Mouse (Mus musculus): ENCODE data around the gene Rptor.

Gene Rptor

DNA sequence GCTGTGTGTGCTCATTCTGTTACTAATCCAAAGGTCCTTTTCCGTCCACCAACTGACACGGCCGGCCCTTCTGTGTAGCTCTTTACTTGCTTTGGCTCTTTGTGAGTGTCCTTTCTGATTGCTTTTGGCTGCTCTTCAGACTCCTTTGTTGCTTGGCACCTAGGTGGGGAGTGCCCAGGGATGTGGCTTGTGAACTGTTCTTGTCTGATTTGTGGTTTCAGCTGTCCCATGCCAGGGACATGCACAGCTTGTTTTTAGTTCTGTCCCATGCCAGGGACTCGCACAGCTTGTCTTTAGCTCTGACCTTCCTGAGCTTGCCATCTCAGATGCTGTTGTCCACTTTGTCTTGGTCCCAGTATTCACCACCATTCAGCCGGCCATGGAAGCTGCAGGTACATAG lies 4.8 kb downstream of the Rptor start:
- no peak for DNase-seq (ENCODE audit: low read depth)

DNA sequence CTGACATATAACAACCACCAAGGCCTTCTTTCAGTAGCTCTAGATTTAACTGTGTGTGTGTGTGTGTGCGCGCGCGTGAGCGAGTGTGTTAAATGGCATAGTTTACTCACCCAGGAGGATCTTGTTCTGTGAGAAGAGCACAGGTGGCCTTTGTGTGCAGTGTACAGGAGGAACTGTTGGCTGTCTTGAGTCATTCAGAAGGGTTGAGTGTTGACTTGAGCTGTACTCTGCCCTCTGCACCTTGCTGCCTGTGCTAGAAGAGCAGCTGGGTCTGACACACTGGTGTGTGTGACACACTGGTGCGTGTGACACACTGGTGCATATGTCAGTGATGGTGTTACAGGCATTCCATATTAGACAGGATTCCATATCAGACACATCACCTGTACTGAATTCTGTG lies 8.8 kb downstream of the Rptor start:
- no peak for DNase-seq (ENCODE audit: low read depth)

DNA sequence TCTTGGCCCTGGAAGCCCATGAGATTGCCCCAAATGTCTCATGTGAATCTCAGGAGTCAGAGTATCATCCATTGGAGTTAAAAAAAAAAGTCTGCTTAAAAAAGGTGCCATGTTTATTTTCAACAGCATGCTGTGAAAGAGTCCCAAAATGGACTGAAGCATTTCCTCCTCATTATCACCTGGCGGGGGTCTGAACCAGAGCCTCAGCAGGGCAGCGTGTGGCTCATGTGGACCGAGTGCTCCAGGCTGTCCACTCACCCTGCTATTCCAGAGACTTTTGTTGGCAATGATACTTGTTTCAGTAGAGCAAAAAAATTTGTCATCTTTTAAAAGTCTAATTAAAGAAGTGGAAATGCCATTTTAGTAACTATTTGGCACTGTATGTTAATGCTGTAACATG lies 9.5 kb downstream of the Rptor start:
- DNase-seq (ENCODE audit: low read depth), result no peak

DNA sequence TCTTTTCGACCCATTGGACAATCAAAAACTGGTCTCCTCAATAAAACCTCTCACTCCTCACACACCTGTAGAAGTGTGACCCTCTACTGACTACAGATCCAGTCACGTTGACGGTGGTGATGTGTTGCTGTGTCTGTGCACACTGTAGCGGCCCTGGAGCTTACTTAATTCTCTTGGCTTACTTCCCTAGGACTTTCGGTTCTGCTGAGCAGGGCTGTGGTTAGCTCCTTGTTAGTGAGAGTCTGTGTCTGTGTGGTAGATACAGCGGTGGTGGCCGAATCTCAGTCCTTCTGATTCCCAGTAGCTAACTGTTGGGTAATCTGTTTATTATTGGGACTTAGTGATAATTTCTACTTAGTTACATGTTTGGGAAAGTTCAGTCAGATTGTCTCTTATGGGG lies 12.4 kb downstream of the Rptor start:
- no peak for DNase-seq (ENCODE audit: low read depth)

DNA sequence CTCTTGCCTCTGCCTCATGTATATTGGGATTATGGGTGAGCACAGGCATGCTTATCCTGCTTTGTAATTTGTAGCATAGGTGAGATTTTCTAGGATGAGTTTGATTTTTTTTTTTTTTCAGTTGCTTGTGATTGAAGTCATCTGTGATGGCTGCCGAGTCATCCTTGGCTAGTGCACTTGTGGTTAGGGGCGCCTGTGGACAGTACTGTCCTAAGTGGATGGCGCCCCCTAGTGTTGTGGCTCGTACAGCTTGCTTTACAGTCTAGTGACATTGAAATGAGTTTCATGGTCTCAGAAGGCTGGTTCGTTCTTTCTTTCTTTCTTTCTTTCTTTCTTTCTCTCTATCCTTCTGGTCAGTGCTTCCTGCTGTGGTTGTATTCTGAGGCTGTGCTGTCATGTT lies 16.1 kb downstream of the Rptor start:
- DNase-seq (ENCODE audit: low read depth), result no peak

DNA sequence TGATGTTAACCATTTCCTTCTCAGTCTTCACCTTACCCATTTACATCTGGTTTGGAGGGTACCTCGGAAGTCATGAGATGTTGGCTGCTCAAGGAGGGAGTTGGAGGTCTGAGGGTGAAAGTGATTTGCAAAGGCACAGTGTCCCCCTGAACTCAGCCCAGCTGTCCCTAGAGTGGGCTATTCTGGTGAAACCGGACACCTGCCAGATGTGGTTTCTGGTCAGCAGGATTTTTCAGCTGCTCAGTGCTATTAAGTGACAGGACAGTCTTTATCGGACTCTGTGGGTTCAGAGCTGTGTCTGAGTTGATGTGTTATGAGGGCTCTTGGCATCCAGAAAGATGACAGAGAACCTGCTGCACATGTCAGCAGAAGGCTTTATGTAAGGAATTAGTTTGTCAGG lies 18.6 kb downstream of the Rptor start:
- DNase-seq (ENCODE audit: low read depth), result no peak

DNA sequence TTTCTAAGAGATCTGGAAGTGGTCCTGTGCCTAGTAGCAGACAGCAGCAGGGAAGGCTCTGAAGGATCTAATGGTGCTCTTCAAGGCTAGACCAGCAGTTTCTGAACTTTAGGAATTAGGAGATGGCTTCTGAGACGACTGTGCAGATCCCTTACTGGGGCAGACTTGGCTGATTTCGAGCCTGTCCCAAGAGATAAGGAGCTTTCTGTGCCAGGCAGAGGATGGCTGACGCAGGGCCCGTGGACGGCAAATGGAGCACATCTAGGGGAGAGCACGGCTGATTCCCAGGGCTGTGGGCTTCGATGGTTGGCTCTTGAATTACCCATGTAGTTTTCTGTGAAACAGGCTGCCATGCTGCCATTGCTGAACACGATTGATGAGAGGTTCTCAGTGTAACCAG lies 21.1 kb downstream of the Rptor start:
- DNase-seq (ENCODE audit: low read depth), result no peak

DNA sequence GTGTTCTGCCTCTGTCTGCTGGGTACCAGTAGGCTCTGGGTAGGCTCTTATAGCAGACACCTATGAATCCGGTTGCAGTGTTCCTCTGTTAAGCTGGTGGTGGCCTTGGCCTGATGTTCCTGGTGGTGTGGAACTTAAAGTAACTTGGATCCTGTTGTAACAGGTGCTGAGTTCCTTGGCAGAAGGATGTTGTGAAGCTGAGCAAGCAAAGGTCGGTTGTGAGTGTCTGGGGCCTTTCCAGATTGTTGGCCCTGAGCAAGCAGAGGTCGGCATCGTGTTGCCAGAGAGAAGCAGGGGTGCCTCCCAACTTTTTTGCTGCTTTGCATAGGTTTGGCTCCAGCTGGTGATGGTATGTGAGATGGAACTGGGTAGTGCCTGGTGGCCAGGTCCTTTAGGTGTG lies 21.7 kb downstream of the Rptor start:
- DNase-seq (ENCODE audit: low read depth), result no peak

DNA sequence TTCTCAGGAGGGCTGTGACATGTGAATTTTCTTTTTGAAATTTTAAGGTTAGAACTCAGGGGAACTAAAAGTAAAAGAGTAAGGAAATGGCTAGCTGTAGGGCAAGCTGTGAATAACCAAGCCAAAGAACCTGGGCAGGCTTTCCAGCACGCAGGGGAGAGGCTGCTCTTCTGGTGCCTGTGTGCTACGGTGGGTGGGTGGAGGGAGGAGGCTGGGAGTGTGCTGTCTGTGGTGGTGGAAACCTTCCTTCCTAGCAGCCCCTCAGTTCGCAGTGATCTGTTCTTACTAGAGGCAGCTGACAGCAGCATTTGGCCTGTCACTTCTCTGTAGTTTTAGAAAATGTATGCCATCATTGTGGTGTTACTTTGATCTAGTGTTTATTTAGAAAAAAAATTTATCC lies 22.2 kb downstream of the Rptor start:
- DNase-seq (ENCODE audit: low read depth), result no peak

DNA sequence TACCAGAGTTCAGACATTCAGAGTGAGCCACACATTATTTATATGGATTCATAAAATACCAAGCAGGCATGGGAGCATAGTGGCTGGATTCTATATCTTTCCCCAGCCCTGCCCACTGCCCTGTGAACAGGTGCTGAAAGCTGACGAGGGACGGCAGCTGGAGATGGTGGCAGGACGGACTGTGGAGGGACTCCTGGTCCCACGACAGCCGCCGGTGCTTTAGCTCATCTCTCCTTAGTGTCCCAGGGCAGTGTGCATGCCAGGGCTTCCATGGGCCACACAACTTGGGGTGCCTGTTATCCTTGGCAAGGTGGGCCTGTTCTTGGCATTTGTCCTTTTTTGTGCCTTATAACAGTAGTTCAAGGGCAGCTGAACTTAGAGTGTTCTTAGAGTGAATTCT lies 22.8 kb downstream of the Rptor start:
- no peak for DNase-seq (ENCODE audit: low read depth)

DNA sequence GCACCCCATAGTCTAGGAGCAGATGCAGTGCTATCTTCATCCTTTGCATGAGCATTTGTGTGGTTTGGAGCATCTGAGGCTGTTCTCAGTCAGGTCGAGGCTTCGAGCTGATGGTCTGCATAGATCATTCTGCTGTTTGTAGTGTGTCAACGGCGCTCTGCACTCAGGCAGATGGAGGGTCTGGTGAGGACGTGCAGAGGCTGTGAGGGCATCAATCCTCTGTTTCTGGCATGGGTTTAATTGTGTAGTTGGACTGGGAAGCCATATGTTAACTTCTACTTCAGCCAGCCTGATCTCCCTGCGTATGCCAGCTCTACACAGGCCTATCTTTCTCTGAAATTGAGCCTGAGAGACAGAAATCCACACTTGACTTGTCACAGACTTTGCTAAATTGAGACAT lies 23.2 kb downstream of the Rptor start:
- no peak for DNase-seq (ENCODE audit: low read depth)

DNA sequence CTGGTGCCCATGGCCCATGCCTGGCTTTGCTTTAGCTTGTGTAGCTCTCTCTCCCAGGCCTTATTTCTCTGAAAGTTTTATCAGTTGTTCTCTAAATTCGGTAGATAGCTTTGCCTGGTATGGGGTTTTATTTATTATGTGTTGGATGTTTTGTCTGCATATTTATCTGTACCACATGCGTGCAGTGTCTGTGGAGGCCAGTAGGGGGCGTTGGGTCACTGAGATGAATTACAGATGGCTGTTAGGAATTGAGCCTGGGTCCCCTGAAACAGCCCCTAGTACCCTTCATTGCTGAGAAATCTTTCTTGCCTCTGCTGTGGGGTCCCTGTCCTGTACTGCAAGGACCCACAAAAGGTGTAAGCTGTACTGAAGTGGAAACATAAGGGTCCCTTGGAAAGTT lies 24.5 kb downstream of the Rptor start:
- no peak for DNase-seq (ENCODE audit: low read depth)

DNA sequence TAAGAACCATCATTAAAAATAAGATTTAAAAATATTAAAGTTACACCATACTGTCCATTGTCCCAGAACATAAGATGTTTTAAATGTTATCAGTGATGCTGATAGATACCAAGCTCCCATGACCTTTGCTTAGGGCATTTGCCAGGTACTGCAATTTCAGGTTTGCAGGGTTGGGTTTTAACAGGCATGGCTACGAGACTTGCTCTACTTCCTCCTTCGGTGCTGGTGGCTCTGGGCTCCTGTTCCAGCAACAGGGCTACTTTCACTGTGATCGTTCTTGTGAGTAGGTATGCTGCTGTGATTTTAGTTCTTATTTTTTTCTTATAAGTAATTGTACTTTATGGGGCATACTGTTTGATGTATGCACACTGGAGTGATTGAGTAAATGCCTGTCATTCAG lies 26.4 kb downstream of the Rptor start:
- DNase-seq (ENCODE audit: low read depth), result no peak

DNA sequence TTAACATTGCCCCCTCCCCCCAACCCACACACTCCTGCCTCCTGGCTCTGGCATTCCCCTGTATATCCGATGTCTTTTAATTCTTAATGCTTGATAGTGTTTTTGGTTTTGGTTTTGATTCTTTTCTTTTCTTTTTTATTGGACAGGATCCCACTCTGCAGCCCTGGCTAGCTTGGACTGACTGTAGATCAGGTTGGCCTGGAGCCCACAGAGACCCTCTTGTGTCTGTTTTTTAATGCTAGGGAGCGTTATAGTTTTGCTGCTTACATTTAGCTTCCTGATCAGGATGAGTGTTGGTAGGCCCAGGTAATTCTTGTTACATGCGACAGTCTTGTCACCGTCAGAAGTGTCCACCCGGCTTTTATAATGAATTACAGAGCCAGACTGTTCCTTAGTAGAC lies 27.6 kb downstream of the Rptor start:
- DNase-seq (ENCODE audit: low read depth), result no peak

DNA sequence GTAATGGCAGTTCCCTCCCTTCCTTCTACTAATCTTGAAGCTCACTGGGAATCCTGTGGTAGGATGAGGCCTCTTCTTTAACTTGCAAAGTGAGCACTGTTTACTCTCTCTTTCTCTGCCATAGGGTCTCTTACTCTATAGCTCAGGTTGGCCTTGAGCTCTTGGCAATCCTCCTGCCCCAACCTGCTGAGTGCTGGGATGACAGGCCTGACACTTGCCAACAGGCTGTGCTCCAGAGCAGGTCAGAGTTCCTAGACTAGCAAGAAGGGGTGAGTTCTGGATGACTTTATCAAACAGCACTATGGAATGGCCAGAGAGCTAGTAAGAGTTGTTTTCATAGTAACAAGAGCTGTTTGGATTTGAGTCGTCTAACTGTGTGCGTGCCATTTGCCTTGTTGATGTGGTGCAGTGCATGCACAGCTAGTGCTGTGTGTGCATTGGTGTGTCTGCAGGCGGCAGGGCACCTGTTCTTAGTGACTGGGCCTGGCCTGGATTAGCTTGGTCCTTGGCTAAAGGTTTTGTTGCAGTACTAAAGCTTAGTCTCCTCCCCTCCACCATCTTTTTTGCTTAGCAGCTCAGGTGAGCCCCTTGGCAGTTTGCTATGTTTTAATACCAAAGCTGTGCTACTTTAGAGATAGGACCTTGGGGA lies 28.6 kb downstream of the Rptor start:
- DNase-seq (ENCODE audit: low read depth), result no peak

DNA sequence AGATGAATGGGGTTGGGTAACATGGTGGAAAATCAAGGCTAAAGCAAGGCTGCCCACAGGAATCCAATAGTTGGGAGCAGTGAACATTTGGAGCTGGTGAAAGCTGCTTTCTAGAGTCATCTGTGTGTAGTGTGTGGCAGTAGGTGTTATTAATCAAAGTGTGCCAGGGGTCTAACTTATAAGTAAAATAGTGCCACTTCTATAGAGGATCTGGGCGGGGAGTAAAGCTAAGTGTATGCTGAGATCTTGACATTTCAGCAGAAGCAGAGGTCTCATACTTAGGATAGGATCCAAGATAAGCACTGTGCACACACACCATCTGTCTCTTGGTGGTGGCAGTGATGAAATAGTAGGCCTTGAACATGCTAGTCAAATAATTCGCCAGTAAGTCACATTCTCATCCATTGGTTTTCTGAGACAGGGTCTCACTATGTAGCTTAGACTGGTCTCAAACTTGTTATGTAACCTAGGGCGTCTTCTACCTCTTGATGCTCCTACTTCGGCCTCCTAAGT lies 33.7 kb downstream of the Rptor start:
- no peak for DNase-seq (ENCODE audit: low read depth)

DNA sequence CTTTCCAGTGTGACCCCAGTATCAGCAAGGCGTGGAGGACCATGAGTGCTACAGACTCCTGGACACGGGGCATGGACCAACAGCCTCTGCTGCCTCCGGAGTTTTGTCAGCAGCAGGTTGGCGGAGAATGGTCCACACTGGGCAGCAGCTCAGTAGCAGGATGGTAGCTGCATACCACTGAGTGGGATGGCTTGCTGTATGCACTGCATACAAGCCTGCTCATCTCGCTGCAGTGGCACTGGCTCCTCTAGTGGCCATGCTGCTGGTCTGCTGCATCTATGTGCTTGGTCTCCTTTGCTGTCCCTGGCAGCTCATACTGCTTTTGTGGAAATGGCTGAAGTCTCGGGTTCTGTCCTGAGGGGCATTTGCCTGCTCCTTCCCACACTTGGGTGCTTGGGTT lies 34.8 kb downstream of the Rptor start:
- no peak for DNase-seq (ENCODE audit: low read depth)

DNA sequence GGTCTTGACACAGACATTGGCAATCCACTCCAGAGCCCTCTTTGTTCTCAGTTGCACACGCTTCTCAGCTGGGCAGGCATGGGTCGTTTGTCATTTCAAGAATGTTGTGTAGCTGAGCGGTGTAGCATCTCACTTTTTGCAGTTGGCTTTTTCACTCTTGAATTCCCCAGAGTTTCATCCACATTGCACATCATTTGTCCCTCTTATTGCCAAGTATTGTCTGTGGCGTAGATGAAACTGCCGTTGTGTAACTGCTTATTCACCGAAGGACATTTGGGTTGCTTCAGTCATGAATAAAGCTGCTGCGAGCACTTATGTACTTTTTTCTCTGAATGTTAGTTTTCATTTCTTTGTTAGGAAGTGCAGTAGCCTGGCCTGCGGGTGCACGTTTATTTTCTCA lies 37.8 kb downstream of the Rptor start:
- no peak for DNase-seq (ENCODE audit: low read depth)

DNA sequence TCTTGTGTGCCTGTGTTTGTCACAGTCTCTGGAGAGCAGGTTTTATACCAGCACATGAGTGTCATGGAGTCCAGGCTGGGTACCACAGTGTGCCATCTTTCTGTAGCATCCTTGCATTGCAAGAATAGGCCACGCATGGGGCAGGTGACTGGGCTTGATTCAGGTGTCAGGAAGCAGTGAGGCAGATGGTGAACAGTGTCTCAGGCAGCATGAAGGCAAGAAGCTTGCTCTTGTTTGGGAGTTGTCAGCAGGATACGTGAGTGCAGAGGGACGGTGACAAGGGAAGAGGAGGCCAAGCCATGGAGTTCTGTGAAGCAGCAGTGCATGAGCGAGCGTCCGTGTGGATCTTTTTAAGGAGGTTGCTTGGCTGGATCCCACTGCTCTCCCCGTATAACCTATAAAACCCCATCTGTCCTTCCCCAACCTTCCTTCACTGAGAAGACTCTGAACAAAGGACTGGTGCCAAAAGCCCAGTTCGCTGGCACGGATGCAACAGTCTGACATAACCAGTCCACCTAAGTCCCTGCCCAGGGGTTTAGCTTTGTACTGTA lies 39.2 kb downstream of the Rptor start:
- DNase-seq (ENCODE audit: low read depth), result no peak

DNA sequence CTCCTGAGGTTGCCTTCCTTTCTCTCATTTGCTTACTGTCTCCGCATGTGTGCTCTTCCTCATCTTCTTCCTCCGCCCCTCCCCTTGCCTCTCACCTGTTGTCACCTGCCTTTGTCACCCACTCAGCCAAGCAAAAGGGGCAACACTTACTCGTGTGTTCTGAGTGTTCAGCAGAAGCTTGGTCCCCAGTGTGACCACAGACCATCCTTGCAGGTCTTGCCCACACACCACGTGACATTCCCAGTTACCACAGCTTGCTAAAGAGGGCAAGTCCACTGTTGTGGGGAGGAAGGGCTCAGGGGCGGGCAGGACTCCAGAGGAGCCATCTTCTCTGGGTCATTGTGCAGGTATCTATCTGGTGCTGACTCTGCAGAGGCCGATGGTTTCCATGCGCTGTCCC lies 40.6 kb downstream of the Rptor start:
- no peak for DNase-seq (ENCODE audit: low read depth)

DNA sequence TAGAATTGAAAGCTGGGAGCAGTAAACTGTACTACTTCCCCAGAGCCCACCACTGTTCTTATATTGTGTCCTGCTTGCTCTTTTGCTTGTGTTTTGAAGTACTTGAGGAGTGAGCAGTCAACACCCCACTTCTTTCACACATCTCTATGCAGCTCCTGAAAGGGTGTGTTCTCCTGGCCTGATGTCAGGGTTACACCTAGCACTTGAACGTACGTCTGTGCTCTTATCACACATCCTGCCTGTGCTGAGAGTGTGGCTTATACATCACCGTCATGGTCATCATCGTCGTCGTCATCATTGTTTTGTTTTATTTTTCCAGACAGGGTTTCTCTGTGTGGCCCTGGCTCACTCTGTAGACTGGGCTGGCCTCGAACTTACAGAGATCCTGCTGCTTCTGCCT lies 41.4 kb downstream of the Rptor start:
- DNase-seq (ENCODE audit: low read depth), result no peak

DNA sequence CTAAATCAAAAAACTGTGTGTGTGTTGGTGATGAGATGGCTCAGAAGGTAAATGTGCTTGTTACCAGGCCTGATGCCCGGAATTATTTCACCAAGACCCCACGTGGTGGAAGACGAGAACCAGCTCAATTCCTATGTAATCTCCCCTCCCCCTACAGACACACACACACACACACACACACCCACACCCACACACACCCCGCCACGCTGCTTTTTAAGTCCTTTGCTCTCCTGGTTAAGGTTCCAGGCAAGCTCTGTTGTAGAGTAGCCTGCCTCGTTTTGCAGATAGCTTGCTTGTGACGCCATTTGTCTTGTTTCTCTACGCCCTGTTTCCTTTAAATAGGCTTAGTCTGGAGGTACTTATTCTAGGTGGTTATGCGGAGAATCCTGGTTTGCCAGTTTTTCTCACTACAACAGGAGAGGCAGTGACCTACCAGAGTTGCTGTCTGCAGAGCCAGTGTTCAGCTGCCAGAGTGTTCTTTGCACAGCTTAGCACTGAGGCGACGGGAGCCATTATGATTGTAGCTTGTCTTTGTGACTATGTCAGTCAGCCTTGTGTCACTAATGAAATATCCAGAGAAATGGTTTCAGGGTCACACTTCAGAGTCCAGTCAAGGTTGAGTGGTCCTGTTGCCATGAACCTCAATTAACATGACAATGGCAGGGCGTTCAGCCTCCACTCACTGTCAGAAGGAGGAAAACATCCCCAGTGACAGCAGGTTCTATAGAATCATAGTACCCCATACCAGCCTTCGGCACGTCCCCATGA lies 42.1 kb downstream of the Rptor start:
- no peak for DNase-seq (ENCODE audit: low read depth)

DNA sequence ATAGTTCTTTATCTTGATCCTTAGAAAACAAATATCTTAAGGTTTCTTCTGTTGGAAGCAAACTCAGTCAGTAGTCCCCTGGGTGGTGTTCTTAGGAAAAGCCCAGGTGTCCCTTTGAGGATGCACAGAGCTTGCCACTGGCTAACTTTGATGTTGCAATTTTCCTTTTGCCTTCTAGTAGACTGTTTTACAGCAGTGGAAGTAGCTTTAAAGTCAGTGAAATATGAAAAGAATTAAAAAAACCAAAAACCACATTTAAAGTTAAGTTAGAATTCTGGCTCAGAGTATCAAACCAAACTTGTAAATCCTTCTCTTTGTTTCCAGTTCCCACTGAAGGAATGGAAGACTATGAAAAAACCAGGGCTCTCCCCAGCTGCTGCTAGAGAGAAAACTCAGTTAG lies 47.8 kb downstream of the Rptor start:
- DNase-seq (ENCODE audit: low read depth), result no peak

DNA sequence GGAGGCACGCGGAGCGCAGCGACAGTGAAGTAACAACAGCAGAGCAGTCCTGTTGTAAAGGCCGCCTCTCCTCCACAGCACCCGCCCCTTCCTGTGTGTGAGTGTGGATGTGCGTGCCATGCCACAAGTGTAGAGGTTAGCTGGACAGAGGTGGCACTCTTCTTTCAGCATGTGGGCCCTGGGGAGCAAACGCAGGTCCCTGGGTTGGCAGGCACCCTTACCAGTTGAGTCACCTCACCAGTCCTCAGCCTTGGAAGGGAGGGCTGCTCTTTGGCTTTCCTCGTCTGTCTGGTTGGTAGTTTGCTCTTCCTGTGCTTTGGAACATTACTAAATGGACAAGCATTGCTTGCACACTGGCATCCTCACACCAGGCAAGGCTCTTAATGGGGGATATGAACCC lies 50.6 kb downstream of the Rptor start:
- DNase-seq (ENCODE audit: low read depth), result no peak

All from c-Kit-positive CD71-positive TER-119-negative erythroid progenitor cells, embryonic 14.5 days (primary cell).